Mouse (Mus musculus) lung, embryonic 15.5 days (tissue): Measurements from ENCODE around the gene Ralb. TPM values are rescaled to one million over a fixed set of nuclear protein-coding genes. Genes with fewer than 3 reads are reported as not detected.

ENCODE experiments used
- ATAC-seq: fragments of 200-750 bp; cut with Nextera tagmentation; 2 replicates; pipeline ENCODE4 v1.8.0; 2017; ENCODE audit warnings: moderate number of reproducible peaks, borderline replicate concordance; ENCODE audit not compliant: low FRiP score, low TSS enrichment; ENCODE audit errors: extremely low read depth
- H3K27ac ChIP-seq: fragments of 300-500 bp; sonication (generic); 2 replicates; pipeline ENCODE4 v1.5.1; 2015; ENCODE audit warnings: moderate library complexity, mild to moderate bottlenecking, inconsistent platforms
- H3K27me3 ChIP-seq: fragments of 300-500 bp; sonication (generic); 2 replicates; pipeline ENCODE4 v1.6.1; 2015; ENCODE audit warnings: inconsistent platforms
- H3K36me3 ChIP-seq: fragments of 300-500 bp; sonication (generic); 2 replicates; pipeline ENCODE4 v1.6.1; 2015; ENCODE audit warnings: inconsistent platforms
- H3K4me1 ChIP-seq: fragments of 300-500 bp; sonication (generic); 2 replicates; pipeline ENCODE4 v1.6.1; 2015; ENCODE audit warnings: inconsistent platforms
- H3K4me2 ChIP-seq: fragments of 300-500 bp; sonication (generic); 2 replicates; pipeline ENCODE4 v1.6.1; 2015; ENCODE audit warnings: inconsistent platforms, mild to moderate bottlenecking, moderate library complexity
- H3K4me3 ChIP-seq: fragments of 300-500 bp; sonication (generic); 2 replicates; pipeline ENCODE4 v1.5.1; 2015; ENCODE audit warnings: mild to moderate bottlenecking, inconsistent platforms
- H3K9ac ChIP-seq: fragments of 300-500 bp; sonication (generic); 2 replicates; pipeline ENCODE4 v1.6.1; 2015; ENCODE audit warnings: inconsistent platforms
- H3K9me3 ChIP-seq: fragments of 300-500 bp; sonication (generic); 2 replicates; pipeline ENCODE4 v1.6.1; 2016; ENCODE audit warnings: inconsistent platforms
- whole genome bisulfite sequencing: fragments of 180-500 bp; shearing (Covaris S2); methylation state at CpG from one replicate; pipeline ENCODE4 v1.1.7; 2015; 5-methylcytosine and 5-hydroxymethylcytosine counted together
- polyA plus RNA-seq: library from polyadenylated mRNA; unstranded; fragments of >200 nt; fragmentation: Nextera tagmentation; extraction: Ambion mirVana; gene quantifications from 2 replicates; pipeline ENCODE4 v1.2.1, GENCODE M21; 2015

Gene Ralb
- polyA plus RNA-seq, 1 experiment from 2014 or later, result 264 TPM

- no peak for ATAC-seq
- no peak overlapping the region for H3K4me2 ChIP-seq
- H3K9ac ChIP-seq, result no peak overlapping the region
- H3K4me3 ChIP-seq, result no peak overlapping the region
- H3K36me3 ChIP-seq, result no peaks in the 10 kb centered on the region
- no peaks in the 10 kb centered on the region for H3K9me3 ChIP-seq
- peaks cover 60% of the 10 kb centered on the region for H3K4me1 ChIP-seq
- no peak overlapping the region for H3K27ac ChIP-seq
- H3K27me3 ChIP-seq, result no peaks in the 10 kb centered on the region
- 65% methylated on average over 7 of the region's 7 CpGs for WGBS
These were observed 13.8 kb downstream of the Ralb start for GRCm38 (mm10) chr1:119490765-119491164.

- Histone ChIP-seq H3K36me3 (no peaks in the 10 kb centered on the region), H3K4me1 (peaks cover 49% of the 10 kb centered on the region), H3K9ac (no peak overlapping the region), H3K4me2 (no peak overlapping the region), H3K27ac (no peak overlapping the region), H3K9me3 (no peaks in the 10 kb centered on the region), H3K27me3 (no peaks in the 10 kb centered on the region), H3K4me3 (no peak overlapping the region)
- no peak for ATAC-seq
- WGBS, result 50% methylated on average over 10 of the region's 10 CpGs
These were observed 16.5 kb downstream of the Ralb start for GRCm38 (mm10) chr1:119487917-119488590.

- no peaks in the 10 kb centered on the region for H3K9me3 ChIP-seq
- 15% methylated on average over 2 of the region's 2 CpGs for WGBS
- peaks cover 27% of the 10 kb centered on the region for H3K4me1 ChIP-seq
- H3K27ac ChIP-seq, result no peak overlapping the region
- peaks cover 18% of the 10 kb centered on the region for H3K36me3 ChIP-seq
- ATAC-seq, result no peak
- H3K27me3 ChIP-seq, result no peaks in the 10 kb centered on the region
- H3K4me3 ChIP-seq, result no peak overlapping the region
- no peak overlapping the region for H3K9ac ChIP-seq
- no peak overlapping the region for H3K4me2 ChIP-seq
These were observed 18.8 kb downstream of the Ralb start for GRCm38 (mm10) chr1:119485825-119486224.

GRCm38 (mm10) chr1:119484457-119484856, 20.1 kb downstream of the Ralb start:
- no peak overlapping the region for H3K4me2 ChIP-seq
- no peak overlapping the region for H3K27ac ChIP-seq
- peaks cover 25% of the 10 kb centered on the region for H3K36me3 ChIP-seq
- peak; percentile 39; the same call in 1 of the 2 replicates for ATAC-seq
- no peaks in the 10 kb centered on the region for H3K27me3 ChIP-seq
- H3K9ac ChIP-seq, result no peak overlapping the region
- WGBS, result 45% methylated on average over 3 of the region's 3 CpGs
- no peaks in the 10 kb centered on the region for H3K9me3 ChIP-seq
- no peak overlapping the region for H3K4me3 ChIP-seq
- peaks cover 18% of the 10 kb centered on the region for H3K4me1 ChIP-seq

GRCm38 (mm10) chr1:119482891-119483290, 21.7 kb downstream of the Ralb start:
- ATAC-seq, result no peak
- no peak overlapping the region for H3K4me2 ChIP-seq
- peaks cover 32% of the 10 kb centered on the region for H3K36me3 ChIP-seq
- H3K27me3 ChIP-seq, result no peaks in the 10 kb centered on the region
- H3K27ac ChIP-seq, result no peak overlapping the region
- peaks cover 11% of the 10 kb centered on the region for H3K4me1 ChIP-seq
- no peak overlapping the region for H3K9ac ChIP-seq
- H3K4me3 ChIP-seq, result no peak overlapping the region
- 54% methylated on average over 3 of the region's 3 CpGs for WGBS
- H3K9me3 ChIP-seq, result no peaks in the 10 kb centered on the region

- no peak overlapping the region for H3K4me2 ChIP-seq
- 88% methylated on average over 7 of the region's 7 CpGs for WGBS
- no peaks in the 10 kb centered on the region for H3K27me3 ChIP-seq
- H3K9me3 ChIP-seq, result no peaks in the 10 kb centered on the region
- H3K4me3 ChIP-seq, result no peak overlapping the region
- peaks cover 41% of the 10 kb centered on the region for H3K36me3 ChIP-seq
- no peak overlapping the region for H3K9ac ChIP-seq
- ATAC-seq, result no peak
- no peak overlapping the region for H3K27ac ChIP-seq
- H3K4me1 ChIP-seq, result peaks cover 5% of the 10 kb centered on the region; the same call in 1 of the 2 replicates
These were observed 23.2 kb downstream of the Ralb start for GRCm38 (mm10) chr1:119481205-119481932.

GRCm38 (mm10) chr1:119480678-119481077, 23.9 kb downstream of the Ralb start:
- no peak overlapping the region for H3K9ac ChIP-seq
- no peak overlapping the region for H3K27ac ChIP-seq
- WGBS, result 92% methylated on average over 8 of the region's 8 CpGs
- no peak for ATAC-seq
- H3K4me2 ChIP-seq, result no peak overlapping the region
- H3K9me3 ChIP-seq, result no peaks in the 10 kb centered on the region
- H3K27me3 ChIP-seq, result no peaks in the 10 kb centered on the region
- H3K36me3 ChIP-seq, result peaks cover 47% of the 10 kb centered on the region
- no peak overlapping the region for H3K4me3 ChIP-seq
- peaks cover 5% of the 10 kb centered on the region; the same call in 1 of the 2 replicates for H3K4me1 ChIP-seq

- WGBS, result 66% methylated on average over 4 of the region's 4 CpGs
- Histone ChIP-seq H3K4me2 (no peak overlapping the region), H3K4me3 (no peak overlapping the region), H3K9me3 (no peaks in the 10 kb centered on the region), H3K9ac (no peak overlapping the region), H3K27me3 (no peaks in the 10 kb centered on the region), H3K36me3 (peaks cover 57% of the 10 kb centered on the region), H3K4me1 (peaks cover 5% of the 10 kb centered on the region; the same call in 1 of the 2 replicates), H3K27ac (no peak overlapping the region)
- ATAC-seq, result no peak
These were observed 25.0 kb downstream of the Ralb start for GRCm38 (mm10) chr1:119479641-119480040.

- no peaks in the 10 kb centered on the region for H3K27me3 ChIP-seq
- H3K4me1 ChIP-seq, result peaks cover 12% of the 10 kb centered on the region
- no peak overlapping the region for H3K4me2 ChIP-seq
- H3K27ac ChIP-seq, result no peak overlapping the region
- H3K9me3 ChIP-seq, result no peaks in the 10 kb centered on the region
- 64% methylated on average over 7 of the region's 7 CpGs for WGBS
- peaks cover 61% of the 10 kb centered on the region for H3K36me3 ChIP-seq
- H3K9ac ChIP-seq, result no peak overlapping the region
- no peak for ATAC-seq
- H3K4me3 ChIP-seq, result no peak overlapping the region
These were observed 27.7 kb downstream of the Ralb start for GRCm38 (mm10) chr1:119476905-119477353.

- no peaks in the 10 kb centered on the region for H3K27me3 ChIP-seq
- no peak overlapping the region for H3K4me2 ChIP-seq
- WGBS, result 86% methylated on average over 7 of the region's 7 CpGs
- no peak overlapping the region for H3K27ac ChIP-seq
- peaks cover 59% of the 10 kb centered on the region for H3K36me3 ChIP-seq
- no peaks in the 10 kb centered on the region for H3K9me3 ChIP-seq
- H3K4me3 ChIP-seq, result no peak overlapping the region
- no peak overlapping the region for H3K9ac ChIP-seq
- ATAC-seq, result no peak
- peaks cover 21% of the 10 kb centered on the region for H3K4me1 ChIP-seq
These were observed 29.9 kb downstream of the Ralb start for GRCm38 (mm10) chr1:119474671-119475070.

- Histone ChIP-seq H3K27ac (peak overlapping the region; percentile 82), H3K9ac (no peak overlapping the region), H3K4me3 (no peak overlapping the region), H3K4me2 (no peak overlapping the region), H3K36me3 (peaks cover 60% of the 10 kb centered on the region), H3K4me1 (peaks cover 21% of the 10 kb centered on the region), H3K9me3 (no peaks in the 10 kb centered on the region), H3K27me3 (no peaks in the 10 kb centered on the region)
- ATAC-seq, result peak; percentile 12; the same call in 1 of the 2 replicates
- 30% methylated on average over 11 of the region's 11 CpGs for WGBS
These were observed 31.9 kb downstream of the Ralb start for GRCm38 (mm10) chr1:119472648-119473047.

GRCm38 (mm10) chr1:119471793-119472396, 32.7 kb downstream of the Ralb start:
- Histone ChIP-seq H3K27ac (peak overlapping the region; percentile 82), H3K9ac (no peak overlapping the region), H3K4me1 (peaks cover 21% of the 10 kb centered on the region), H3K4me3 (no peak overlapping the region), H3K9me3 (no peaks in the 10 kb centered on the region), H3K4me2 (no peak overlapping the region), H3K27me3 (no peaks in the 10 kb centered on the region), H3K36me3 (peaks cover 54% of the 10 kb centered on the region)
- ATAC-seq, result peak; percentile 89
- WGBS, result 29% methylated on average over 14 of the region's 14 CpGs
